Mouse (Mus musculus): ENCODE measurements around the gene Adgrv1. TPM values are rescaled to one million over a fixed set of nuclear protein-coding genes. Genes with fewer than 3 reads are reported as not detected.

Adgrv1 gene
- polyA plus RNA-seq, 1 experiment from 2014 or later = 43.1 TPM

DNA sequence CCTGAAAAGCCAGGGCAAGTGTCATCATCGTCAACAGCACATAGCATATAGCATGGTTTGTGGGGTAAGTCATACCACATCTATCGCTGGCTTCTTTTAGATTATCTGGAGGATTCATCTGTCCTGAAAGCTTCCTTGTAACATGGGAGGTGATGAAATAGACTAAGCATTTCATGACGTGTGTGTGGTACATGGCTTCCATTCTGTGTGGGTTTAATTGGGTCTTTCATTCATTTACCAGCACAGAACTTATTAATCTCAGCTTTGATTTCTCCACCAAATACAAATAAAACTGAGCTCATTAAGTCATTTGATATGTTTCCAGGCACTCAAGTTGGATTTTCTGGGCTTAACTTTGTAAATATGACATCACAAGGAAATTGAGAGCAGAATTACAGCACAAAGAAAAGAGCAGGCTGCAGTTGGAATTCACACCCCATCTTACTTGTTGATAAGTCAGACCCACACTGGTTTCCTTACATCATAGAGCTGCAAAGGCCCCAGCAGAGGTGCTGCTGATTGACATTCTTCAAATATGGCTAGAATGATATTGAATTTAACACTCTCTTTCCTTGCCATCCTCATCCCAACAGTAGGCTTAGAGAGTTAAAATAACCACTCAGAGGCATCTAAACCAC, 396.1 kb downstream of the Adgrv1 start:
- Histone ChIP-seq H3K4me3 (ENCODE audit: low read depth, low read length) (no peak overlapping the region), H3K4me2 (no peak overlapping the region), H3K27me3 (ENCODE audit: control insufficient read depth, insufficient read depth, low read length) (no peaks in the 10 kb centered on the region), H3K27ac (ENCODE audit: low read depth, low read length) (no peak overlapping the region), H3K9ac (ENCODE audit: low read length) (no peak overlapping the region), H3K4me1 (ENCODE audit: control insufficient read depth, insufficient read depth, low read length) (no peaks in the 10 kb centered on the region), H3K9me3 (ENCODE audit: control insufficient read depth, low read length) (no peaks in the 10 kb centered on the region), H3K36me3 (ENCODE audit: control insufficient read depth, insufficient read depth, low read length) (no peaks in the 10 kb centered on the region)
- ATAC-seq (ENCODE audit: low FRiP score) (no peak), DNase-seq (ENCODE audit: low spot score, missing footprints) (no peak)
- 86% methylated on average over 3 of the region's 3 CpGs for WGBS

DNA sequence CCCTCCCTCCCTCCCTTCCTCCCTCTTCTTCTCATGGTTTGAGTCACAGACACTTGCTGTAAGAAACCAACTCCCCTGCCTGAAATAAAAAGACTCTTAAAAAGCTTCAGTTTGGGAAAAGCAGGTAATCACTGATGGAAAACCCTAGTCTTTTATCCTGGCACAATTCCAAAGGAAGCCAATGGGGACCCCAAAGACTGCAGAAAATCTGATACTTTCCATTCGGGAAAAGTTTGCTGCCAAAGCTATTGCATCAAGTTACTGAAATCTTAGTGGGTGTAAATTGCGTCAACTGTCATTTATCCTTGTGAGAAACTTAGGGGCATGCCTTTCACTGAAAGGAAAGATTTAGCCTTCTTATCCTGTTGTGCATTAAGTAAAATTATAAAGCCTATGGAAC, 398.9 kb downstream of the Adgrv1 start:
- DNase-seq (ENCODE audit: low spot score, missing footprints) (no peak), ATAC-seq (ENCODE audit: low FRiP score) (no peak)
- Histone ChIP-seq H3K27ac (ENCODE audit: low read depth, low read length) (no peak overlapping the region), H3K36me3 (ENCODE audit: control insufficient read depth, insufficient read depth, low read length) (no peaks in the 10 kb centered on the region), H3K27me3 (ENCODE audit: control insufficient read depth, insufficient read depth, low read length) (no peaks in the 10 kb centered on the region), H3K4me2 (no peak overlapping the region), H3K9me3 (ENCODE audit: control insufficient read depth, low read length) (no peaks in the 10 kb centered on the region), H3K4me3 (ENCODE audit: low read depth, low read length) (no peak overlapping the region), H3K4me1 (ENCODE audit: control insufficient read depth, insufficient read depth, low read length) (no peaks in the 10 kb centered on the region), H3K9ac (ENCODE audit: low read length) (no peak overlapping the region)
- 80% methylated on average over 2 of the region's 2 CpGs for WGBS

DNA sequence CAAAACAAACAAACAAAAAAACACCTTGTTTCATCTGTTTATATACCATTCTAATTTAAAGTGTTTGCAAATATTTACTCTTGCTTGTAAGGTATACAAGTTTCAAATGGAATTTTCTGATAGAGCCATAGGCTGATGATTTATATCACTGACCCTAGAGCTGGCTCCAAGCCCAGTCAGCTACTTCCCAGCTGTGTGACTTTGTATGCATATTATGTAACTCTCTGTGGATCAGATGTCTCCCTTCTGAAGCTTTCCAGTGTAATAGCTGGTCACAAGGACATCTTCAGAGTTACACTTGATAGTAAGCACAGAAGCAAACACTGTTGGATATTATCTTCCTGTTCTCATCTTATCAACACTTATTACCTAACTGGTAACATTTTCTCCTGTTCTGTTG, 400.1 kb downstream of the Adgrv1 start:
- H3K36me3 ChIP-seq (ENCODE audit: control insufficient read depth, insufficient read depth, low read length) = no peaks in the 10 kb centered on the region
- no peak for ATAC-seq (ENCODE audit: low FRiP score)
- no peak overlapping the region for H3K9ac ChIP-seq (ENCODE audit: low read length)
- H3K27me3 ChIP-seq (ENCODE audit: control insufficient read depth, insufficient read depth, low read length) = no peaks in the 10 kb centered on the region
- no peak overlapping the region for H3K27ac ChIP-seq (ENCODE audit: low read depth, low read length)
- no peak overlapping the region for H3K4me3 ChIP-seq (ENCODE audit: low read depth, low read length)
- no peaks in the 10 kb centered on the region for H3K4me1 ChIP-seq (ENCODE audit: control insufficient read depth, insufficient read depth, low read length)
- no peaks in the 10 kb centered on the region for H3K9me3 ChIP-seq (ENCODE audit: control insufficient read depth, low read length)
- DNase-seq (ENCODE audit: low spot score, missing footprints) = no peak
- no peak overlapping the region for H3K4me2 ChIP-seq

DNA sequence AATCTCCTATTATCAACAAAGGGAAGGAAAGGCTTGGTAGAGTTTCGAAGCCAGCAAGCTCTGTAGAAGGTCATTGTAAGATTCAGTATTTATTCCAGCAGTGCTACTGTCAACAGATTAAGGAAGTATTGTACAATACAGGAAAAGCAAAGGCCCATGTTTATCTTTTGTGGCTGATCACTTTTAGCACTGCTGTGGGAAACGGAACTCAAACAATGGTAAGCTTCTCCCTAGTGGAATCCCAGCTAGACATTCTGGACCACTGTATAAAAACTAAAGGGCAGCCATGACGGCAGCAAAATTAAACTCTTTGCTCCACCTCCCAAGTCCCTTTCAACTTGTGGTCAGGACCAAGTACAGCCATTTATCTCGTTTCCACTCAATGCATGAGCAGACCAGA, 402.8 kb downstream of the Adgrv1 start:
- no peaks in the 10 kb centered on the region for H3K27me3 ChIP-seq (ENCODE audit: control insufficient read depth, insufficient read depth, low read length)
- WGBS = 59% methylated on average over 4 of the region's 4 CpGs
- no peak for ATAC-seq (ENCODE audit: low FRiP score)
- no peak overlapping the region for H3K4me2 ChIP-seq
- H3K4me3 ChIP-seq (ENCODE audit: low read depth, low read length) = no peak overlapping the region
- DNase-seq (ENCODE audit: low spot score, missing footprints) = no peak
- H3K4me1 ChIP-seq (ENCODE audit: control insufficient read depth, insufficient read depth, low read length) = no peaks in the 10 kb centered on the region
- H3K9me3 ChIP-seq (ENCODE audit: control insufficient read depth, low read length) = no peaks in the 10 kb centered on the region
- no peaks in the 10 kb centered on the region for H3K36me3 ChIP-seq (ENCODE audit: control insufficient read depth, insufficient read depth, low read length)
- H3K9ac ChIP-seq (ENCODE audit: low read length) = no peak overlapping the region
- no peak overlapping the region for H3K27ac ChIP-seq (ENCODE audit: low read depth, low read length)

DNA sequence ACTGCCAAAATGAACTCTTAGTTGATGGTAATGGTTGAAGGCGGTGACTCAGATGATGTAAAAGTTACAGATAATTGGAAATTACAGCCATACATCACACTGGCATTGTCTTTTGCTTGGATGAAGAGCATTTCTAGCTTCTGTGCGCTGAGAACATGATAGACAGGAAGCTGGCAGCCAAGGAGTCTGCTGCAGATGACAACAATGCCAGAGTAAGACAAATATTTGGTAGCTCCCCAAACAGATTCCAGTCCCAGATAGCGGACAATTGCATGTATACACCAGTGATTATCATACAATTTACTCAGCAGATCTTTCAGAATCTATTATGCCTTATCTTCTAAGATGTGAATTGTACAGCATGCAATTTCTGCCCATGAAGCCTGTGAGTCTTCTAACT, 409.2 kb downstream of the Adgrv1 start:
- DNase-seq (ENCODE audit: low spot score, missing footprints) = no peak
- WGBS = 95% methylated on average over 3 of the region's 3 CpGs
- Histone ChIP-seq H3K27me3 (ENCODE audit: control insufficient read depth, insufficient read depth, low read length) (no peaks in the 10 kb centered on the region), H3K27ac (ENCODE audit: low read depth, low read length) (no peak overlapping the region), H3K4me1 (ENCODE audit: control insufficient read depth, insufficient read depth, low read length) (no peaks in the 10 kb centered on the region), H3K9me3 (ENCODE audit: control insufficient read depth, low read length) (no peaks in the 10 kb centered on the region), H3K4me3 (ENCODE audit: low read depth, low read length) (no peak overlapping the region), H3K9ac (ENCODE audit: low read length) (no peak overlapping the region), H3K36me3 (ENCODE audit: control insufficient read depth, insufficient read depth, low read length) (no peaks in the 10 kb centered on the region), H3K4me2 (no peak overlapping the region)
- no peak for ATAC-seq (ENCODE audit: low FRiP score)

DNA sequence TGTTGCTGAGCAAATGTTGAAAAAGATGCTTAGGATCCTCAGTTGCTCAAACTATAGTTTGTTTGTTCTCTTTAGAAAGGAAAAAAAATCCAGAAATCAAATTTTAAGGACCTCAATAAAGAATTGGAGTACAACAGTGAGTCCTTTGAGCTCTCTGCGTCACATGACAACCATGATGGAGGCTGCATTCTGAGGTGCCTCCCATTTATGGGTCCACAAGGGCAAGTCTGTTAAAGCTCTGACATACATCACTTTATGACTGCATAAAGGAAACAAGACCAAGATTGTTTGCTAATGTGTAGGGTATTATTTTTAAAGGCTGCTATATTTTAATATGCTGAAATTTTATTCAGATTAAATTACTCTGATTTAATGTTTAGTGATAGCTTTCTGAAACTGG, 410.6 kb downstream of the Adgrv1 start:
- H3K4me2 ChIP-seq = no peak overlapping the region
- H3K4me1 ChIP-seq (ENCODE audit: control insufficient read depth, insufficient read depth, low read length) = no peaks in the 10 kb centered on the region
- H3K9ac ChIP-seq (ENCODE audit: low read length) = no peak overlapping the region
- H3K9me3 ChIP-seq (ENCODE audit: control insufficient read depth, low read length) = no peaks in the 10 kb centered on the region
- ATAC-seq (ENCODE audit: low FRiP score) (no peak), DNase-seq (ENCODE audit: low spot score, missing footprints) (no peak)
- H3K36me3 ChIP-seq (ENCODE audit: control insufficient read depth, insufficient read depth, low read length) = no peaks in the 10 kb centered on the region
- no peaks in the 10 kb centered on the region for H3K27me3 ChIP-seq (ENCODE audit: control insufficient read depth, insufficient read depth, low read length)
- H3K4me3 ChIP-seq (ENCODE audit: low read depth, low read length) = no peak overlapping the region
- 95% methylated on average over 1 of the region's 1 CpGs for WGBS
- no peak overlapping the region for H3K27ac ChIP-seq (ENCODE audit: low read depth, low read length)

DNA sequence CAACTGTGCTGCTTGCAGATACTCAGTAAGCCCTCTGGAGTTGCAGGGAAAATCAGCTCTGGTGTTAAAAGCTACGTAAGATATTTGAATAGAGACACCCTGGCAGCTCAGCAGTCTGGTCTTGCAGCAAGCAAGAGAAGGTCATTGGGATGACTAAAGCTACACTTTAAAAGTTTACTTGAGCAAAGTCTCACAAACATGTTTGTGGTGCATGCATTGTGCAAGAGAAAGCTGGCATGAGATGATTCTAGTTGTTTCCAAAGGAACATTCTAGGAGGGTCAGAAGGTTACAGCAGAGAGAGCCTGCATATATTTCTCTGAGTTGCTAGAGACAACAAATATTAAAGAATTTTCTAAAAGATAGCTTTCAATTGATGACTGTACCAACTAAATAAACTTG, 421.5 kb downstream of the Adgrv1 start:
- WGBS = 54% methylated on average over 1 of the region's 1 CpGs
- no peak overlapping the region for H3K4me3 ChIP-seq (ENCODE audit: low read depth, low read length)
- DNase-seq (ENCODE audit: low spot score, missing footprints) (no peak), ATAC-seq (ENCODE audit: low FRiP score) (no peak)
- no peaks in the 10 kb centered on the region for H3K27me3 ChIP-seq (ENCODE audit: control insufficient read depth, insufficient read depth, low read length)
- H3K9ac ChIP-seq (ENCODE audit: low read length) = no peak overlapping the region
- H3K4me2 ChIP-seq = no peak overlapping the region
- no peaks in the 10 kb centered on the region for H3K4me1 ChIP-seq (ENCODE audit: control insufficient read depth, insufficient read depth, low read length)
- no peaks in the 10 kb centered on the region for H3K9me3 ChIP-seq (ENCODE audit: control insufficient read depth, low read length)
- H3K27ac ChIP-seq (ENCODE audit: low read depth, low read length) = no peak overlapping the region
- no peaks in the 10 kb centered on the region for H3K36me3 ChIP-seq (ENCODE audit: control insufficient read depth, insufficient read depth, low read length)

DNA sequence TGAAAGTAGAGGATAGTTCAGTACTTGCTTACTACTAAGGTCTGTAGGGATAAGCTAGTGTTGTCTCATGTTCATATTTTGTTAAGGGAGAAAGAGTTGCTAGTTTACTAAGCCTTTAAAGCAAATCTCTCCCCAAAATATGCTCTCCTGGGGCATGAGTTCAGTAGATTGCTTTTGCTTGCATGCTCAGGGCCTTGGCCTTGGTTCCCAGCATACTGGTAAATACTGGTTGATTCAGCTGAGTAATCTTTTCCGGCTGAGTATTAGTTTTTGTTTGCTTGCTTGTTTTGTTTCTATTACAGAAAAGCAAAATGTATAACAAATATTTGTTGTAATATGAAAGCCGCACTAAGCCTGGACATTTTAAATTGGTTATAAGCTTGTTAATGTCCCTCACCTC, 422.4 kb downstream of the Adgrv1 start:
- Histone ChIP-seq H3K27ac (ENCODE audit: low read depth, low read length) (no peak overlapping the region), H3K9me3 (ENCODE audit: control insufficient read depth, low read length) (no peaks in the 10 kb centered on the region), H3K36me3 (ENCODE audit: control insufficient read depth, insufficient read depth, low read length) (no peaks in the 10 kb centered on the region), H3K4me3 (ENCODE audit: low read depth, low read length) (no peak overlapping the region), H3K4me2 (no peak overlapping the region), H3K4me1 (ENCODE audit: control insufficient read depth, insufficient read depth, low read length) (no peaks in the 10 kb centered on the region), H3K9ac (ENCODE audit: low read length) (no peak overlapping the region), H3K27me3 (ENCODE audit: control insufficient read depth, insufficient read depth, low read length) (no peaks in the 10 kb centered on the region)
- no peak for DNase-seq (ENCODE audit: low spot score, missing footprints)
- ATAC-seq (ENCODE audit: low FRiP score) = no peak
- WGBS = 91% methylated on average over 2 of the region's 2 CpGs

DNA sequence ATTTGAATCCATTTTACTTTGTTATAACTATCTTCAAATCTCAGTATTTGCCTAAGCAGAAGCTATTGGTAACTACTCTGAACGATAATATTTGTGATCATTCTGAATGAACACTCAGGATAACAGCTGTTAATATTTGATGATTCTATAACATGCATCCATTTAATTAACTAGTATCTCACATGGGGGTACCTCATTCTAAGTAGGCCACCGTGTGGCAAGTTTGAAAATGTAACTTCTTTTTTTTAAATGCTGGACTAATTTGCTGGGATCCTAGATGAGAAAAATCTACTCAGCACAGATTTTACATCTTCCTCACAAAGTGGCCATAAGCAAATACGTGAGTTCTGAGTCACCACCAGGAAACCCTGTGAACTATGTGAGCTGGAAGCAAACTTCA, 423.1 kb downstream of the Adgrv1 start:
- Histone ChIP-seq H3K27me3 (ENCODE audit: control insufficient read depth, insufficient read depth, low read length) (no peaks in the 10 kb centered on the region), H3K9me3 (ENCODE audit: control insufficient read depth, low read length) (no peaks in the 10 kb centered on the region), H3K27ac (ENCODE audit: low read depth, low read length) (no peak overlapping the region), H3K4me2 (no peak overlapping the region), H3K4me1 (ENCODE audit: control insufficient read depth, insufficient read depth, low read length) (no peaks in the 10 kb centered on the region), H3K9ac (ENCODE audit: low read length) (no peak overlapping the region), H3K4me3 (ENCODE audit: low read depth, low read length) (no peak overlapping the region), H3K36me3 (ENCODE audit: control insufficient read depth, insufficient read depth, low read length) (no peaks in the 10 kb centered on the region)
- 86% methylated on average over 3 of the region's 3 CpGs for WGBS
- no peak for ATAC-seq (ENCODE audit: low FRiP score)
- no peak for DNase-seq (ENCODE audit: low spot score, missing footprints)

Data from midbrain, embryonic 11.5 days (tissue).